Mouse (Mus musculus): Measurements from ENCODE around the gene Ick.

GRCm38 (mm10) chr9:78163291-78163690 lies 54.3 kb downstream of the Ick start:
- TF ChIP-seq CTCF (IDR thresholded peaks at IDR 0.05) (no peak), EP300 (IDR thresholded peaks at IDR 0.05; ENCODE audit: insufficient read depth, low read depth, low read length) (no peak), POLR2A (IDR thresholded peaks at IDR 0.05; ENCODE audit: insufficient read depth, low read depth, low read length) (no peak)
